Mouse (Mus musculus) mature B cell (primary cell): ENCODE results near the gene Gna12.

Experiments
- in situ Hi-C: fragments of 300-500 bp; cut with MboI; formaldehyde crosslinking; loops from 2 replicates; pipeline ENCODE4 v1.14.3; 2019

Gna12 gene

GRCm38 (mm10) chr5:140710315-140710714 lies 119.9 kb downstream of the Gna12 start:
- in situ Hi-C loops, result no loop called here
